Mouse (Mus musculus) lung, embryonic 16.5 days (tissue): Measurements from ENCODE around the gene Slc35d1. TPM values are rescaled to one million over a fixed set of nuclear protein-coding genes. Genes with fewer than 3 reads are reported as not detected.

ENCODE experiments used
- ATAC-seq: fragments of 200-750 bp; cut with Nextera tagmentation; 2 replicates; pipeline ENCODE4 v1.8.0; 2017; ENCODE audit warnings: low read depth, mild to moderate bottlenecking, moderate library complexity
- H3K27ac ChIP-seq: fragments of 300-500 bp; sonication (generic); 2 replicates; pipeline ENCODE4 v1.5.1; 2014; ENCODE audit warnings: mild to moderate bottlenecking, control low read depth, low read length
- H3K27me3 ChIP-seq: fragments of 300-500 bp; sonication (generic); 2 replicates; pipeline ENCODE4 v1.6.1; 2014; ENCODE audit warnings: low read depth, low read length, mixed read lengths; ENCODE audit not compliant: control insufficient read depth, insufficient read depth
- H3K36me3 ChIP-seq: fragments of 300-500 bp; sonication (generic); 2 replicates; pipeline ENCODE4 v1.6.1; 2014; ENCODE audit warnings: low read length; ENCODE audit not compliant: control insufficient read depth, insufficient read depth
- H3K4me1 ChIP-seq: fragments of 300-500 bp; sonication (generic); replicated peaks from 2 replicates; pipeline ENCODE4 v1.6.1; 2014; ENCODE audit warnings: low read length, mixed read lengths; ENCODE audit not compliant: control insufficient read depth, insufficient read depth
- H3K4me2 ChIP-seq: fragments of 300-500 bp; sonication (generic); 2 replicates; pipeline ENCODE4 v1.6.1; 2014; ENCODE audit warnings: low read depth, low read length, control low read depth
- H3K4me3 ChIP-seq: fragments of 300-500 bp; sonication (generic); 2 replicates; pipeline ENCODE4 v1.5.1; 2014; ENCODE audit warnings: mild to moderate bottlenecking, low read length, control low read depth
- H3K9ac ChIP-seq: fragments of 300-500 bp; sonication (generic); 2 replicates; pipeline ENCODE4 v1.6.1; 2014; ENCODE audit warnings: low read length, control low read depth
- H3K9me3 ChIP-seq: fragments of 300-500 bp; sonication (generic); 2 replicates; pipeline ENCODE4 v1.6.1; 2016; ENCODE audit warnings: low read length; ENCODE audit not compliant: control insufficient read depth
- WGBS: fragments of 180-500 bp; shearing (Covaris S2); extraction: QIAGEN DNeasy Blood & Tissue Kit; methylation state at CpG from one replicate; pipeline ENCODE4 v1.1.7; 2014; 5-methylcytosine and 5-hydroxymethylcytosine counted together
- polyA plus RNA-seq: library from polyadenylated mRNA; unstranded; fragments of >200 nt; fragmentation: Nextera tagmentation; extraction: Ambion mirVana; gene quantifications from 2 replicates; pipeline ENCODE4 v1.2.1, GENCODE M21; 2015

Slc35d1 gene
- polyA plus RNA-seq, 1 experiment from 2014 or later = 8.1 TPM

- H3K4me2 ChIP-seq = peak overlapping the region; percentile 74
- 77% methylated on average over 9 of the region's 9 CpGs for WGBS
- no peaks in the 10 kb centered on the region for H3K27me3 ChIP-seq
- H3K36me3 ChIP-seq = peaks cover 5% of the 10 kb centered on the region
- H3K9me3 ChIP-seq = no peaks in the 10 kb centered on the region
- ATAC-seq = no peak
- H3K4me3 ChIP-seq = peak overlapping the region; percentile 93; the same call in 1 of the 2 replicates
- H3K9ac ChIP-seq = no peak overlapping the region
- H3K27ac ChIP-seq = no peak overlapping the region
- H3K4me1 ChIP-seq = peaks cover 19% of the 10 kb centered on the region
Measured at GRCm38 (mm10) chr4:103120874-103121389, 94.0 kb downstream of the Slc35d1 start.

Other genes with a start within 250 kb of the Slc35d1 start
- 0.80 and 0.96 TPM in 2 replicates for gene Tctex1d1, start 236.6 kb downstream of the Slc35d1 start, polyA plus RNA-seq
- gene Insl5, start 188.3 kb downstream of the Slc35d1 start, polyA plus RNA-seq = not detected in 2 replicates
- gene Mier1, start 100.8 kb downstream of the Slc35d1 start, polyA plus RNA-seq = 36.7 and 38.4 TPM in 2 replicates
- 5.0 and 7.6 TPM in 2 replicates for gene Wdr78, start 100.6 kb downstream of the Slc35d1 start, polyA plus RNA-seq
- gene 4921539E11Rik, start 75.7 kb upstream of the Slc35d1 start, polyA plus RNA-seq = not detected in 2 replicates
- gene Oma1, start 98.6 kb upstream of the Slc35d1 start, polyA plus RNA-seq = 21.0 and 23.3 TPM in 2 replicates